Mouse (Mus musculus): ENCODE measurements at regions not wholly inside any gene's neighbourhood (a gene's known extent, or its start where the extent isn't known, plus 50 kb on each side); places are given as distances from the start of the nearest gene placed in this dataset.

GRCm38 (mm10) chr10:45763160-45763955 is 185.7 kb downstream of the Hace1 start:
- no peak for DNase-seq (ENCODE audit: low spot score)

GRCm38 (mm10) chr10:45779720-45780119 is 202.1 kb downstream of the Hace1 start:
- DNase-seq (ENCODE audit: low spot score) = no peak

GRCm38 (mm10) chr10:45783026-45783425 is 205.4 kb downstream of the Hace1 start:
- DNase-seq (ENCODE audit: low spot score) = no peak

GRCm38 (mm10) chr10:45783461-45784149 is 206.0 kb downstream of the Hace1 start:
- no peak for DNase-seq (ENCODE audit: low spot score)

- DNase-seq (ENCODE audit: low spot score) = no peak
These were observed 206.5 kb downstream of the Hace1 start for GRCm38 (mm10) chr10:45784150-45784479.

GRCm38 (mm10) chr10:45784575-45784974 is 206.9 kb downstream of the Hace1 start:
- DNase-seq (ENCODE audit: low spot score) = no peak

- no peak for DNase-seq (ENCODE audit: low spot score)
These were observed 210.7 kb downstream of the Hace1 start for GRCm38 (mm10) chr10:45788356-45788755.

GRCm38 (mm10) chr10:45795582-45795981 is 218.0 kb downstream of the Hace1 start:
- DNase-seq (ENCODE audit: low spot score) = no peak

- peak; percentile 77 for DNase-seq (ENCODE audit: low spot score)
These were observed 222.6 kb downstream of the Hace1 start for GRCm38 (mm10) chr10:45800070-45800851.

- DNase-seq (ENCODE audit: low spot score) = no peak
These were observed 223.8 kb downstream of the Hace1 start for GRCm38 (mm10) chr10:45801463-45801862.

- DNase-seq (ENCODE audit: low spot score) = no peak
These were observed 229.6 kb downstream of the Hace1 start for GRCm38 (mm10) chr10:45806984-45807827.

- DNase-seq (ENCODE audit: low spot score) = peak; percentile 62
These were observed 234.3 kb downstream of the Hace1 start for GRCm38 (mm10) chr10:45811882-45812281.

GRCm38 (mm10) chr10:45813804-45814203 is 236.2 kb downstream of the Hace1 start:
- no peak for DNase-seq (ENCODE audit: low spot score)

GRCm38 (mm10) chr10:45816679-45817078 is 239.1 kb downstream of the Hace1 start:
- DNase-seq (ENCODE audit: low spot score) = no peak

GRCm38 (mm10) chr10:45820986-45821655 is 243.5 kb downstream of the Hace1 start:
- DNase-seq (ENCODE audit: low spot score) = no peak

GRCm38 (mm10) chr10:45822251-45822650 is 244.6 kb downstream of the Hace1 start:
- DNase-seq (ENCODE audit: low spot score) = no peak

- DNase-seq (ENCODE audit: low spot score) = no peak
These were observed 246.0 kb downstream of the Hace1 start for GRCm38 (mm10) chr10:45823612-45824011.

- DNase-seq (ENCODE audit: low spot score) = no peak
These were observed 271.0 kb downstream of the Hace1 start for GRCm38 (mm10) chr10:45848654-45849053.

- DNase-seq (ENCODE audit: low spot score) = no peak
These were observed 272.2 kb downstream of the Hace1 start for GRCm38 (mm10) chr10:45849841-45850240.

GRCm38 (mm10) chr10:45850625-45851024 is 273.0 kb downstream of the Hace1 start:
- DNase-seq (ENCODE audit: low spot score) = no peak

- DNase-seq (ENCODE audit: low spot score) = no peak
These were observed 275.1 kb downstream of the Hace1 start for GRCm38 (mm10) chr10:45852688-45853087.

Measured in testis, postnatal 10 days (tissue).